Mouse (Mus musculus): ENCODE measurements at regions not wholly inside any gene's neighbourhood (a gene's known extent, or its start where the extent isn't known, plus 50 kb on each side); places are given as distances from the start of the nearest gene placed in this dataset.
A peak's percentile ranks its signal among the peaks of the same experiment; 100 is the strongest.
"Not testable (repeated sequence)": the region's sequence is repeated elsewhere in the genome, so short reads cannot be mapped to it uniquely, and the experiment has no call there.

GRCm38 (mm10) chrX:95366995-95367394 lies 77.7 kb downstream of the Amer1 start:
- DNase-seq (ENCODE audit: low spot score in 2 of 2), result peak; percentile 7 to 11

- not testable (repeated sequence) for DNase-seq (ENCODE audit: low spot score in 2 of 2)
Measured at GRCm38 (mm10) chrX:95365326-95365725, 79.3 kb downstream of the Amer1 start.

- peak; percentile 7 to 55 for DNase-seq (ENCODE audit: low spot score in 2 of 2)
Measured at GRCm38 (mm10) chrX:95359053-95359452, 85.6 kb downstream of the Amer1 start.

All from frontal cortex, postnatal 36 days (tissue).